Mouse (Mus musculus) forelimb bud, embryonic 11.5 days (tissue): ENCODE measurements at regions not wholly inside any gene's neighbourhood (a gene's known extent, or its start where the extent isn't known, plus 50 kb on each side); places are given as distances from the start of the nearest gene placed in this dataset.

Experiments
- DNase-seq: peaks from one replicate; pipeline ENCODE4 v3.0.0-alpha.2; 2012; ENCODE audit warnings: low read depth, low spot score

DNA sequence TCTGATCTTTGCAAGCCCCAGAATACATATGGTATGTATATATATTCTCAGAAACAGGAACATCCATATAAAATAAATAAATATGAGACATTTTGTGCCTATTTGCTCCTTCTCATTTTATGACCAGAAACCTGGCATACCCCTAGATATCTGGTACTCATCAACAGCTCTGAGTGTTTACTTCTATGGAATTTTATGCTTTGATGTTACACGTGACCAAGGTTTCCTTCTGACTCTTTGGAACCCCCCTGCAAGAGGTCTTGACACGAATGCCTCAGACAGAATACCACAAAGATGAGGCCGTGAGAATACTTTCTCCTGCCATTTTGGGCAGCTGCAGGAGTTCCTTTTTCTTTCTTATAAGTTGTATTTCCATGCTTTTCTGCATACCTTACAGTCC is 85.3 kb upstream of the P2ry1 start:
- no peak for DNase-seq

GRCm38 (mm10) chr3:60926024-60926547 is 76.5 kb upstream of the P2ry1 start:
- no peak for DNase-seq

- no peak for DNase-seq
Observed at GRCm38 (mm10) chr3:60928910-60929309, 73.7 kb upstream of the P2ry1 start.

GRCm38 (mm10) chr3:60934492-60934891 is 68.1 kb upstream of the P2ry1 start:
- no peak for DNase-seq

GRCm38 (mm10) chr3:60941451-60941850 is 61.1 kb upstream of the P2ry1 start:
- no peak for DNase-seq

DNA sequence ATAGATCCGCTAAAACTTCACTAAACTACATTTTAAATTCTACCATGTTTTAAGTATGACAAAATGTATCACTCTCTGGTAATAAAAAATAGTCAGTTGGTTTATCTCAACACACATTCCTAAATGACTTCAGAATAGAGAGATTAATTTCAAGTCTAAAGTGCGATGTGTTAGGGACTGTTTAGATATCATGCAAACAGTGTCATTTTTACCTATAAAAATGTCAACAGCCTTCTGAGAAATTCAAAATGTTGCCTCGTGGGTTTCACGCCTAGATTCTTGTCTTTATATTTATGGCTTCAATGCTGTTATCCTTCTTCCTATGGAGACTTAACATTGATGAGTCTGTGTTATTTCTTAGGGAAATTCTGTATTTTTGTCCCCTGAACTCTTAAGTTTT is 53.7 kb upstream of the P2ry1 start:
- no peak for DNase-seq
